Mouse (Mus musculus): ENCODE results near the gene Mtmr14.

Mtmr14 gene

GRCm38 (mm10) chr6:113276846-113277245 is 39.2 kb downstream of the Mtmr14 start:
- DNase-seq (ENCODE audit: extremely low read depth, low read depth), result no peak

GRCm38 (mm10) chr6:113281676-113282075 is 44.0 kb downstream of the Mtmr14 start:
- no peak for DNase-seq (ENCODE audit: extremely low read depth, low read depth)

GRCm38 (mm10) chr6:113282101-113282802 is 44.6 kb downstream of the Mtmr14 start, which contains the start of gene Cpne9:
Cpne9 (plus strand) TSS chr6:113282307.
- DNase-seq (ENCODE audit: extremely low read depth, low read depth), result no peak

- DNase-seq (ENCODE audit: extremely low read depth, low read depth), result no peak
These were observed 45.3 kb downstream of the Mtmr14 start for GRCm38 (mm10) chr6:113282969-113283368.

- no peak for DNase-seq (ENCODE audit: extremely low read depth, low read depth)
These were observed 45.9 kb downstream of the Mtmr14 start for GRCm38 (mm10) chr6:113283500-113283899.

GRCm38 (mm10) chr6:113284931-113285330 is 47.3 kb downstream of the Mtmr14 start:
- peak; percentile 63 for DNase-seq (ENCODE audit: extremely low read depth, low read depth)

- peak; percentile 52 for DNase-seq (ENCODE audit: extremely low read depth, low read depth)
These were observed 48.7 kb downstream of the Mtmr14 start for GRCm38 (mm10) chr6:113286316-113286715.

- DNase-seq (ENCODE audit: extremely low read depth, low read depth), result no peak
These were observed 49.6 kb downstream of the Mtmr14 start for GRCm38 (mm10) chr6:113287236-113287635.

- no peak for DNase-seq (ENCODE audit: extremely low read depth, low read depth)
These were observed 51.7 kb downstream of the Mtmr14 start for GRCm38 (mm10) chr6:113289346-113289745.

GRCm38 (mm10) chr6:113290346-113290745 is 52.7 kb downstream of the Mtmr14 start:
- no peak for DNase-seq (ENCODE audit: extremely low read depth, low read depth)

- DNase-seq (ENCODE audit: extremely low read depth, low read depth), result no peak
These were observed 55.3 kb downstream of the Mtmr14 start for GRCm38 (mm10) chr6:113292938-113293337.

GRCm38 (mm10) chr6:113296046-113296445 is 58.4 kb downstream of the Mtmr14 start:
- DNase-seq (ENCODE audit: extremely low read depth, low read depth), result no peak

GRCm38 (mm10) chr6:113296639-113297038 is 59.0 kb downstream of the Mtmr14 start:
- DNase-seq (ENCODE audit: extremely low read depth, low read depth), result no peak

- no peak for DNase-seq (ENCODE audit: extremely low read depth, low read depth)
These were observed 63.7 kb downstream of the Mtmr14 start for GRCm38 (mm10) chr6:113301350-113301749.

- no peak for DNase-seq (ENCODE audit: extremely low read depth, low read depth)
These were observed 64.6 kb downstream of the Mtmr14 start for GRCm38 (mm10) chr6:113302258-113302657.

GRCm38 (mm10) chr6:113306322-113306985 is 68.8 kb downstream of the Mtmr14 start:
- DNase-seq (ENCODE audit: extremely low read depth, low read depth), result peak; percentile 97

GRCm38 (mm10) chr6:113306986-113307349 is 69.3 kb downstream of the Mtmr14 start, which contains the start of gene Brpf1:
Brpf1 (plus strand) TSS chr6:113307137.
- DNase-seq (ENCODE audit: extremely low read depth, low read depth), result no peak

GRCm38 (mm10) chr6:113307481-113308121 is 70.0 kb downstream of the Mtmr14 start:
- peak; percentile 59 for DNase-seq (ENCODE audit: extremely low read depth, low read depth)

GRCm38 (mm10) chr6:113308141-113308540 is 70.5 kb downstream of the Mtmr14 start:
- no peak for DNase-seq (ENCODE audit: extremely low read depth, low read depth)

GRCm38 (mm10) chr6:113315972-113316371 is 78.3 kb downstream of the Mtmr14 start:
- no peak for DNase-seq (ENCODE audit: extremely low read depth, low read depth)

GRCm38 (mm10) chr6:113326533-113327315 is 89.1 kb downstream of the Mtmr14 start, which contains the start of gene Ogg1:
Ogg1 (plus strand) TSS chr6:113326972.
- peak; percentile 99 for DNase-seq (ENCODE audit: extremely low read depth, low read depth)

All from MEL-GATA-1-ER (cell line).